Mouse (Mus musculus) embryonic facial prominence, embryonic 15.5 days (tissue): ENCODE measurements around the gene Cmip. TPM values are rescaled to one million over a fixed set of nuclear protein-coding genes. Genes with fewer than 3 reads are reported as not detected.

Source experiments
- ATAC-seq: fragments of 200-750 bp; cut with Nextera tagmentation; 2 replicates; pipeline ENCODE4 v1.8.0; 2017; ENCODE audit warnings: low read depth, moderate TSS enrichment; ENCODE audit not compliant: insufficient number of reproducible peaks, low FRiP score, low TSS enrichment
- H3K27ac ChIP-seq: fragments of 300-500 bp; sonication (generic); replicated peaks from 2 replicates; pipeline ENCODE4 v1.5.1; 2015; ENCODE audit warnings: mild to moderate bottlenecking, inconsistent platforms
- H3K27me3 ChIP-seq: fragments of 300-500 bp; sonication (generic); 2 replicates; pipeline ENCODE4 v1.6.1; 2015; ENCODE audit warnings: inconsistent platforms
- H3K36me3 ChIP-seq: fragments of 300-500 bp; sonication (generic); 2 replicates; pipeline ENCODE4 v1.6.1; 2015; ENCODE audit warnings: mild to moderate bottlenecking, inconsistent platforms
- H3K4me1 ChIP-seq: fragments of 300-500 bp; sonication (generic); 2 replicates; pipeline ENCODE4 v1.6.1; 2015; ENCODE audit warnings: inconsistent platforms
- H3K4me2 ChIP-seq: fragments of 300-500 bp; sonication (generic); replicated peaks from 2 replicates; pipeline ENCODE4 v1.6.1; 2015; ENCODE audit warnings: mild to moderate bottlenecking, inconsistent platforms
- H3K4me3 ChIP-seq: fragments of 300-500 bp; sonication (generic); replicated peaks from 2 replicates; pipeline ENCODE4 v1.5.1; 2015; ENCODE audit warnings: mild to moderate bottlenecking, inconsistent platforms
- H3K9ac ChIP-seq: fragments of 300-500 bp; sonication (generic); 2 replicates; pipeline ENCODE4 v1.6.1; 2015; ENCODE audit warnings: inconsistent platforms
- H3K9me3 ChIP-seq: fragments of 300-500 bp; sonication (generic); replicated peaks from 2 replicates; pipeline ENCODE4 v1.6.1; 2016; ENCODE audit warnings: inconsistent platforms
- WGBS: fragments of 180-500 bp; shearing (Covaris S2); methylation state at CpG from one replicate; pipeline ENCODE4 v1.1.7; 2015; 5-methylcytosine and 5-hydroxymethylcytosine counted together
- polyA plus RNA-seq: library from polyadenylated mRNA; unstranded; fragments of >200 nt; fragmentation: Nextera tagmentation; extraction: Ambion mirVana; gene quantifications from 2 replicates; pipeline ENCODE4 v1.2.1, GENCODE M21; 2015

Cmip gene
- polyA plus RNA-seq, 1 experiment from 2014 or later, result 25.9 TPM

- Histone ChIP-seq H3K27me3 (no peaks in the 10 kb centered on the region), H3K4me1 (peaks cover 79% of the 10 kb centered on the region), H3K27ac (no peak overlapping the region)
These were observed 110.6 kb downstream of the Cmip start for GRCm38 (mm10) chr8:117367441-117367840.

GRCm38 (mm10) chr8:117368781-117369180 is 111.9 kb downstream of the Cmip start:
- no peaks in the 10 kb centered on the region for H3K9me3 ChIP-seq
- peaks cover 76% of the 10 kb centered on the region for H3K4me1 ChIP-seq
- no peak overlapping the region for H3K27ac ChIP-seq
- no peak overlapping the region for H3K9ac ChIP-seq
- H3K4me2 ChIP-seq, result no peak overlapping the region
- no peak for ATAC-seq
- no peaks in the 10 kb centered on the region for H3K36me3 ChIP-seq
- 74% methylated on average over 8 of the region's 8 CpGs for WGBS
- no peaks in the 10 kb centered on the region for H3K27me3 ChIP-seq
- no peak overlapping the region for H3K4me3 ChIP-seq

More at GRCm38 (mm10) chr8:117367441-117367840, 110.6 kb downstream of the Cmip start:
- no peak overlapping the region for H3K4me2 ChIP-seq
- H3K9ac ChIP-seq, result no peak overlapping the region
- ATAC-seq, result no peak
- no peak overlapping the region for H3K4me3 ChIP-seq
- H3K9me3 ChIP-seq, result no peaks in the 10 kb centered on the region
- 69% methylated on average over 8 of the region's 8 CpGs for WGBS
- H3K36me3 ChIP-seq, result no peaks in the 10 kb centered on the region

DNA sequence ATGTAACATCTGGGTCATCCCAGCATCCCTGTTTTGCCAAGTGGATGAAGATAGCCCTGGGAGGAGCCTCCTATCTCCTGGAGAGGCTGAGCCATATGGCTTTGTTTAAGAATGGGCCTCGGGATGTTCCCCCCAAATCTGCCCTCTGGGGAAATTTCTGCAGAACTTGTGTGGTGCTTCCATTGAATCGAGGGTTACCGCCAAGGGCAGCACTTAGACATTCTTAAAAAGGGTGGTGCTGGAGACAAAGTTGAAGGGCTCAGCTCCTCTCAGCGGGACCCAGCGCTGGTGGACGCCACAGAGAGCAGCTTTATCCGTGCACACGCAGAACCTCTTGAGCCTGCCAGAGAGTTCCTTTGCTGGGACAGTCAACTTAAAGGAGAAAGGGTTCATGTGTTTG is 113.1 kb downstream of the Cmip start:
- H3K9me3 ChIP-seq, result no peaks in the 10 kb centered on the region
- no peaks in the 10 kb centered on the region for H3K36me3 ChIP-seq
- peaks cover 65% of the 10 kb centered on the region for H3K4me1 ChIP-seq
- ATAC-seq, result no peak
- no peak overlapping the region for H3K9ac ChIP-seq
- H3K4me2 ChIP-seq, result no peak overlapping the region
- H3K27ac ChIP-seq, result 0 out of 2 replicates have a peak overlapping the region, but pooled peaks have one; percentile 34
- H3K4me3 ChIP-seq, result no peak overlapping the region
- 48% methylated on average over 8 of the region's 8 CpGs for WGBS
- H3K27me3 ChIP-seq, result no peaks in the 10 kb centered on the region

GRCm38 (mm10) chr8:117371189-117371588 is 114.3 kb downstream of the Cmip start:
- Histone ChIP-seq H3K36me3 (no peaks in the 10 kb centered on the region), H3K9me3 (no peaks in the 10 kb centered on the region), H3K4me3 (no peak overlapping the region), H3K27me3 (no peaks in the 10 kb centered on the region), H3K27ac (no peak overlapping the region), H3K4me1 (peaks cover 59% of the 10 kb centered on the region), H3K4me2 (no peak overlapping the region), H3K9ac (no peak overlapping the region)
- WGBS, result 74% methylated on average over 7 of the region's 7 CpGs
- no peak for ATAC-seq

- H3K4me1 ChIP-seq, result peaks cover 52% of the 10 kb centered on the region
These were observed 115.2 kb downstream of the Cmip start for GRCm38 (mm10) chr8:117372070-117372469.

GRCm38 (mm10) chr8:117373001-117373428 is 116.2 kb downstream of the Cmip start:
- H3K9ac ChIP-seq, result no peak overlapping the region
- peak overlapping the region; percentile 58 for H3K27ac ChIP-seq
- no peaks in the 10 kb centered on the region for H3K36me3 ChIP-seq
- 48% methylated on average over 11 of the region's 11 CpGs for WGBS
- H3K9me3 ChIP-seq, result no peaks in the 10 kb centered on the region
- H3K4me1 ChIP-seq, result peaks cover 46% of the 10 kb centered on the region
- H3K4me3 ChIP-seq, result no peak overlapping the region
- no peak overlapping the region for H3K4me2 ChIP-seq
- no peaks in the 10 kb centered on the region for H3K27me3 ChIP-seq
- 0 out of 2 replicates have a peak, but pooled peaks have one; percentile 11 for ATAC-seq

More at GRCm38 (mm10) chr8:117372070-117372469, 115.2 kb downstream of the Cmip start:
- Histone ChIP-seq H3K9me3 (no peaks in the 10 kb centered on the region), H3K4me3 (no peak overlapping the region), H3K27me3 (no peaks in the 10 kb centered on the region), H3K27ac (no peak overlapping the region), H3K9ac (no peak overlapping the region), H3K4me2 (no peak overlapping the region), H3K36me3 (no peaks in the 10 kb centered on the region)
- no peak for ATAC-seq
- 74% methylated on average over 12 of the region's 12 CpGs for WGBS

DNA sequence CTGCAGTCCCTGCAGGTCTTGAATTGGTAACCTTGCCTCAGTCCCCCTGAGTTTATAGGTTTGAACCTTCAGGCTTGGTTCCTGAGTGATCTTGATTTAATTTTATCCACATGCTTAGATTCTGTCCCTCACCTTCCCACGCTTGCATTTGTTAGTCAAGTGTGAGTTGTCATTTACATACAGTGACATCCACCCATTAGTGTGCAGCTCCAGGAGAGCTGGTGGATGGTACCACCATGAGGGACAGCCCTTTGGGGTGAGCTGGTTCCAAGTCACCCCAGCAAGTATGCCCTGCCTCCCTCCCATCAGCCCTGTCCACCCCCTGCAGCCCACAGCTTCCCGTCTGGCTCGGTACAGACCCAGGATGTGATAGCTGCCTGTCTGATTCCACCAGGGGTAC is 117.2 kb downstream of the Cmip start:
- Histone ChIP-seq H3K27me3 (no peaks in the 10 kb centered on the region), H3K4me2 (no peak overlapping the region), H3K36me3 (no peaks in the 10 kb centered on the region), H3K27ac (no peak overlapping the region), H3K9me3 (no peaks in the 10 kb centered on the region), H3K9ac (no peak overlapping the region), H3K4me3 (no peak overlapping the region), H3K4me1 (peaks cover 42% of the 10 kb centered on the region)
- no peak for ATAC-seq
- WGBS, result 73% methylated on average over 3 of the region's 3 CpGs

DNA sequence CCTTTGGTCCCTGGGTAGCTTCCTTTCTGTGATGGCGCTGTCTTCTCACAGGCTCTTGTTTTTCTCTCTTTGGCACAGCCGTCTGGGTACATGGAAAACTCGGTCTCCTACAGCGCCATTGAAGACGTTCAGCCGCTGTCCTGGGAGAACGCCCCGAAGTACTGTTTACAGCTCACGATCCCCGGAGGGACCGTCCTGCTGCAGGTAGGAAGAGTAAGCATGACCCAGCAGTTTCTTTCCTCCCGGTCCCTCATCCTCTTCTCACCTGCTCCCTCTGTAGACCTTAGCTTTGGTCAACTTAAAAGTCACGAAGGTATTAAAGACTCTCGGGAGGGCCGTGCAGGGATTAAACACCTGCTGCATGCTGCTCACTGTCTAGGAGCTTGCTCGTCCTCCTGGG is 120.1 kb downstream of the Cmip start:
- Histone ChIP-seq H3K36me3 (0 out of 2 replicates have a peak, but pooled peaks cover under 1% of the 10 kb centered on the region), H3K9me3 (no peaks in the 10 kb centered on the region), H3K27me3 (no peaks in the 10 kb centered on the region), H3K4me2 (no peak overlapping the region), H3K9ac (no peak overlapping the region), H3K27ac (no peak overlapping the region), H3K4me3 (no peak overlapping the region), H3K4me1 (peaks cover 29% of the 10 kb centered on the region)
- 70% methylated on average over 16 of the region's 16 CpGs for WGBS
- no peak for ATAC-seq

- 66% methylated on average over 7 of the region's 7 CpGs for WGBS
- ATAC-seq, result 0 out of 2 replicates have a peak, but pooled peaks have one; percentile 29
These were observed 121.8 kb downstream of the Cmip start for GRCm38 (mm10) chr8:117378625-117379024.

DNA sequence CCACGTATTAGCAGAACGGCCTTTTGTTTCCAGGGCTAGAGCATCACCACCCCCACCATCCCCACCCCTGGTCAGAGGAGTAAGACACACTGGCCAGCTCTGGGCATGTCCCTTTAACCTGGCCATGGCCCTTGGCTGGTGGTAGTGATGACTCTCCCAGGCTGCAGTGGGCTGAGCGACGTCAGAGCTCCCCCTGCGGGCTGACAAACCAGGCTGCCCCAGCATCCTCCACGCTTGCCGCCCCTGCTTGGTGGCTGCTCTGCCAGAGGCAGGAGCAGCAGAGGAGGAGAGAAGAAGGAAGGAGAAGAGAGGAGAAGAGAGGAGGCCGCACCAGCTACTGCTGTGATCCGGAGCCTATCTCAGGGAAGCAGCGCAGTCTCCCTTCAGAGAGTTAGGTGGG is 122.3 kb downstream of the Cmip start:
- Histone ChIP-seq H3K27ac (no peak overlapping the region), H3K4me2 (no peak overlapping the region), H3K9ac (no peak overlapping the region), H3K36me3 (peaks cover 9% of the 10 kb centered on the region), H3K9me3 (no peaks in the 10 kb centered on the region), H3K27me3 (no peaks in the 10 kb centered on the region), H3K4me3 (no peak overlapping the region), H3K4me1 (peaks cover 14% of the 10 kb centered on the region)
- WGBS, result 52% methylated on average over 10 of the region's 10 CpGs
- no peak for ATAC-seq

More at GRCm38 (mm10) chr8:117378625-117379024, 121.8 kb downstream of the Cmip start:
- no peak overlapping the region for H3K9ac ChIP-seq
- no peaks in the 10 kb centered on the region for H3K27me3 ChIP-seq
- H3K4me2 ChIP-seq, result no peak overlapping the region
- peaks cover 14% of the 10 kb centered on the region for H3K4me1 ChIP-seq
- 0 out of 2 replicates have a peak, but pooled peaks cover 5% of the 10 kb centered on the region for H3K36me3 ChIP-seq
- no peak overlapping the region for H3K4me3 ChIP-seq
- no peak overlapping the region for H3K27ac ChIP-seq
- H3K9me3 ChIP-seq, result no peaks in the 10 kb centered on the region

- no peak overlapping the region for H3K9ac ChIP-seq
- no peak overlapping the region for H3K27ac ChIP-seq
These were observed 123.9 kb downstream of the Cmip start for GRCm38 (mm10) chr8:117380796-117381195.

DNA sequence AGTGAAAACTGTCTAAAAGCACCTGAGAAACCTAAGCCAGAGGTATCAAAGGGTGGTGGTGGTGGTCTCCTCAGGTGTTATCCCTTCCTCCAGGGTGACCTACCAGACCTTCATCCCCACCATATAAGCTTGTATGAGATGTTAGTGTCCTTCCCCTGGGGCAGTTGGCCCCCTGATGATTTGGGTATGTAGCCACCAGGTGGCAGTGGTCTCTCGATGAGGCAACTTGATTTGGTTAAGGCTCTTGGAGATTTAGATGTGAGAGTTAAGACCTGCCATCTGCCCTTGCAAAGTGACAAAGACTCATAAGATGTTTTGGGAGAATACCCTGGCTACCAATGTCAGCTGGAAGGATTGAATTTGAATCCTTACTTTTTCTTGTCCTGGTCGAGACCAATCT is 129.3 kb downstream of the Cmip start:
- no peak overlapping the region for H3K27ac ChIP-seq
- no peak overlapping the region for H3K9ac ChIP-seq
- no peak overlapping the region for H3K4me2 ChIP-seq
- WGBS, result 67% methylated on average over 2 of the region's 2 CpGs
- H3K27me3 ChIP-seq, result no peaks in the 10 kb centered on the region
- no peak for ATAC-seq
- H3K36me3 ChIP-seq, result peaks cover 22% of the 10 kb centered on the region
- no peaks in the 10 kb centered on the region for H3K9me3 ChIP-seq
- H3K4me3 ChIP-seq, result no peak overlapping the region
- H3K4me1 ChIP-seq, result peaks cover 7% of the 10 kb centered on the region; the same call in 1 of the 2 replicates

More at GRCm38 (mm10) chr8:117380796-117381195, 123.9 kb downstream of the Cmip start:
- 68% methylated on average over 8 of the region's 8 CpGs for WGBS
- Histone ChIP-seq H3K4me1 (peaks cover 14% of the 10 kb centered on the region), H3K4me2 (no peak overlapping the region), H3K4me3 (no peak overlapping the region), H3K27me3 (no peaks in the 10 kb centered on the region), H3K36me3 (peaks cover 19% of the 10 kb centered on the region), H3K9me3 (no peaks in the 10 kb centered on the region)
- ATAC-seq, result no peak
